15 mouse cellular contexts compared by ENCODE assay signal in the genomic region with DNA sequence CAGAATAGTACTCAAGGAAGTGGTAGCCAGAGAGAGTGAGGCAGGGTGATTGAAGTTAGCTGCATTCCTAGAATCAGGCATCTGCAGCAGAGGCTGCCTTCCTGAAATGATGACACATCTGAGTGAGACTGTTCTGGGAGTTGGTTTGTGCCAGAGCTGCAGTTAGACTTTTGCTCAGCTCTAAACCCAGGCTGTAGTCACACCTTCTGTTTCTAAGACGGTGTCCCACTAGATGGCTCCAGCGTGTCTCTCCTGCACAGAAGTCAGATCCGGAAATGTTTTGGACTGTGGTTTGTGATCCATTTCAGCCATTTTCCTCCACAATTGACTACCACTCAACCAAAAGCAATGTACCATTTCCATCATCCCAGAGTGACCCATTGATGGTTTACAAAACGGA.
DNase-seq lines count a peak whose midpoint lies in the region; ATAC-seq and TF ChIP-seq lines count a peak whose summit lies in the region.
"Had no signal": no experiment of that assay in that cellular context is flagged by ENCODE, and none has a peak within 500 bp of the region (broad histone marks: within the 10 kb centered on the region; RNA-seq: fewer than 3 reads in every experiment).

No protein-coding gene starts in this region.

- ATAC-seq in embryonic facial prominence, embryonic 14.5 days (ENCODE audit: low read depth): no peak
- no peak for ATAC-seq in lung, embryonic 14.5 days (ENCODE audit: insufficient read depth)

- H3K9me3 ChIP-seq in embryonic facial prominence, embryonic 14.5 days (ENCODE audit: control insufficient read depth, low read length): no peaks in the 10 kb centered on the region
- no peaks in the 10 kb centered on the region for H3K9me3 ChIP-seq in embryonic facial prominence, embryonic 10.5 days
- H3K9me3 ChIP-seq in lung, embryonic 14.5 days (ENCODE audit: low read depth, low read length): no peaks in the 10 kb centered on the region
- H3K9me3 ChIP-seq: liver, embryonic 13.5 days had no signal

- TF ChIP-seq CTCF in lung, embryonic 14.5 days (IDR thresholded peaks at IDR 0.05; ENCODE audit: low read depth): peak; percentile 12; the same call in 1 of the 2 replicates

- H3K4me1 ChIP-seq in embryonic facial prominence, embryonic 14.5 days (ENCODE audit: control insufficient read depth, insufficient read depth, low read length): no peaks in the 10 kb centered on the region
- no peaks in the 10 kb centered on the region for H3K4me1 ChIP-seq in embryonic facial prominence, embryonic 10.5 days
- H3K4me1 ChIP-seq in lung, embryonic 14.5 days (ENCODE audit: insufficient read depth): no peaks in the 10 kb centered on the region
- H3K4me1 ChIP-seq: liver, embryonic 13.5 days had no signal

- H3K36me3 ChIP-seq in embryonic facial prominence, embryonic 14.5 days (ENCODE audit: control insufficient read depth, insufficient read depth, low read length): no peaks in the 10 kb centered on the region
- no peaks in the 10 kb centered on the region for H3K36me3 ChIP-seq in embryonic facial prominence, embryonic 10.5 days (replicated peaks)
- H3K36me3 ChIP-seq in lung, embryonic 14.5 days (ENCODE audit: insufficient read depth): no peaks in the 10 kb centered on the region
- H3K36me3 ChIP-seq: liver, embryonic 13.5 days had no signal

- H3K27ac ChIP-seq in embryonic facial prominence, embryonic 14.5 days (replicated peaks; ENCODE audit: low read depth, low read length): no peak overlapping the region
- no peak overlapping the region for H3K27ac ChIP-seq in embryonic facial prominence, embryonic 10.5 days (replicated peaks)
- no peak overlapping the region for H3K27ac ChIP-seq in lung, embryonic 14.5 days (ENCODE audit: low read depth)
- H3K27ac ChIP-seq: liver, embryonic 13.5 days had no signal

- WGBS in embryonic facial prominence, embryonic 14.5 days: 58% methylated on average over 4 of the region's 4 CpGs
- 74% methylated on average over 4 of the region's 4 CpGs for WGBS in embryonic facial prominence, embryonic 10.5 days
- WGBS in lung, embryonic 14.5 days: 63% methylated on average over 4 of the region's 4 CpGs

- H3K27me3 ChIP-seq in embryonic facial prominence, embryonic 14.5 days (replicated peaks; ENCODE audit: control insufficient read depth, insufficient read depth, low read length): no peaks in the 10 kb centered on the region
- H3K27me3 ChIP-seq in embryonic facial prominence, embryonic 10.5 days (replicated peaks; ENCODE audit: low read depth, poor library complexity, severe bottlenecking): no peaks in the 10 kb centered on the region
- H3K27me3 ChIP-seq in lung, embryonic 14.5 days (ENCODE audit: insufficient read depth, low read length): no peaks in the 10 kb centered on the region
- H3K27me3 ChIP-seq: liver, embryonic 13.5 days had no signal

- DNase-seq in embryonic facial prominence, embryonic 14.5 days (ENCODE audit: low spot score): peak; percentile 2
- no peak for DNase-seq in embryonic facial prominence, embryonic 10.5 days (ENCODE audit: low spot score)
- peak; percentile 19 for DNase-seq in lung, embryonic 14.5 days
- no peak for DNase-seq in lung, postnatal 4 days
- DNase-seq in ZHBTc4 (ENCODE audit: low read depth, low spot score) (peak; percentile 10), MN1 (ENCODE audit: low spot score) (no peak)
- DNase-seq in retina, postnatal 1 day: peak; percentile 11
- no peak for DNase-seq in neural tube, embryonic 10.5 days (ENCODE audit: extremely low spot score, low spot score)
- DNase-seq: adrenal gland, adult 8-10 months; cerebellum, postnatal 25 days; heart, adult 18-20 months; heart, postnatal 14 days; kidney, postnatal 36 days; liver, embryonic 13.5 days had no signal

- no peak overlapping the region for H3K4me3 ChIP-seq in embryonic facial prominence, embryonic 14.5 days (ENCODE audit: low read depth, low read length)
- no peak overlapping the region for H3K4me3 ChIP-seq in embryonic facial prominence, embryonic 10.5 days
- no peak overlapping the region for H3K4me3 ChIP-seq in lung, embryonic 14.5 days (ENCODE audit: low read depth, low read length)
- H3K4me3 ChIP-seq: erythroblast, embryonic 14.5 days; liver, embryonic 13.5 days had no signal

- no peak overlapping the region for H3K4me2 ChIP-seq in embryonic facial prominence, embryonic 14.5 days (ENCODE audit: low read depth, low read length)
- H3K4me2 ChIP-seq in lung, embryonic 14.5 days: no peak overlapping the region
- H3K4me2 ChIP-seq: liver, embryonic 13.5 days had no signal

- no peak overlapping the region for H3K9ac ChIP-seq in embryonic facial prominence, embryonic 14.5 days (ENCODE audit: low read depth, low read length)
- no peak overlapping the region for H3K9ac ChIP-seq in lung, embryonic 14.5 days
- H3K9ac ChIP-seq: liver, embryonic 13.5 days had no signal

Comparison
In these comparisons a context has a peak if more than half of its experiments do, and no peak if none do; other contexts are left out.
1. DNase-seq: peak in embryonic facial prominence, embryonic 14.5 days (single experiment), lung, embryonic 14.5 days (single experiment), ZHBTc4 (single experiment) and retina, postnatal 1 day (single experiment); none in embryonic facial prominence, embryonic 10.5 days (single experiment), lung, postnatal 4 days (0 of 2), neural tube, embryonic 10.5 days (single experiment) and MN1 (single experiment).